Mouse (Mus musculus) megakaryocyte progenitor cell, adult 5-6 weeks (primary cell): ENCODE measurements around the gene Mecp2. TPM values are rescaled to one million over a fixed set of nuclear protein-coding genes. Genes with fewer than 3 reads are reported as not detected.
"Not testable (repeated sequence)": the region's sequence is repeated elsewhere in the genome, so short reads cannot be mapped to it uniquely, and the experiment has no call there.

Experiments
- ATAC-seq: replicated peaks from 2 replicates; pipeline ENCODE4 v1.8.0; 2016; ENCODE audit warnings: mild to moderate bottlenecking, moderate TSS enrichment, inconsistent platforms; ENCODE audit not compliant: poor library complexity
- total RNA-seq, 2 experiments: library from RNA; stranded (forward) in 1 of 2; stranded (reverse) in 1 of 2; fragments of 157-497, 149-512 nt in 1 of 2; fragments of 200-1000 nt in 1 of 2; gene quantifications; 2 replicates each; pipeline versions ENCODE4 v1.2.3 to v1.2.4; 2015 to 2017

The Mecp2 gene
- total RNA-seq (2015) = 16.3 and 16.9 TPM in 2 replicates
- 15.3 and 18.8 TPM in 2 replicates for total RNA-seq (2017)

- not testable (repeated sequence) for ATAC-seq
These were observed at the start of gene Mecp2 for GRCm38 (mm10) chrX:74135263-74135662. TSS of gene Mecp2 (minus strand) at chrX:74135363.

- ATAC-seq = no peak
These were observed 41.8 kb upstream of the Mecp2 start, which contains the start of gene Tktl1 for GRCm38 (mm10) chrX:74176959-74177358. TSS of gene Tktl1 (plus strand) at chrX:74177259.

GRCm38 (mm10) chrX:74167738-74168137 lies 32.6 kb upstream of the Mecp2 start, which contains the start of gene Tex28:
TSS of gene Tex28 (minus strand) at chrX:74167838.
- ATAC-seq = no peak

DNA sequence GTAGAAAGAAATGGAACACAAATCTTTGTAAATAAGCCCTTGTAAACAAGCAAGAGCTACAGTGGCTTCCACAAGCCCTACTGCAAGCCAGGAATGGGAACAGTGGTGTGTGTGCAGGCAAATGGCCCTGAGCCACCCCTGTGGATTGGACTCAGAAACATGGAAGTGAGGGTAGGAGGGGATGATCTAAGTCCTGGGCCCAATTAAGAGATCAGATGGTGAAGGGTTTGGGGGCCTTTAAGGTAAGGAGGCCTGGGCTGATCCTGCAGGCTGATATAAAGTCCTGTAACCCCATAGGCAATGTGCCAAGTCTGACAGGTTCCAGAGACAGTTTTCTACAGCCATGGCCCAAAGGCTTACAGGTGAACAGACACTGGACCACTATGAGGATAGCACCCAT lies 8.0 kb downstream of the Mecp2 start, which contains the start of gene Opn1mw:
TSS of gene Opn1mw (plus strand) at position 301 of the 400 bp plus-strand sequence.
- ATAC-seq = no peak

DNA sequence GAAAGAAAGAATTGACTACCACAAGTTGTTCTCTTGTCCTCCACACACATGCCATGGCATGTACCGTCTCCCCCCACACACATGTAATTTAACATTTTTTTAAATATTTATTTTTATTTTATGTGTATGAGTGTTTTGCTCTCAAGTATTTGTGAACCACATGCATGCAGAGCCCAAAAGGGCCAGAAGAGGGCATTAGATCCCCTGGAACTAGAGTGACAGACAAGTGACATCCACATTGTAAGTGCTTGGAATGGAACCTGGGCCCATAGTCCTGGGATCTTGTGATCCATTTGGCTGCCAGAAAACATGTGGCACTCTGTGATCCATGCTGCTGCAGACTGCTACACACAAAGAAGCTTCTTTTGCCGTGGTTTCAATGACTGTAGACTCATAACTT lies 10.2 kb downstream of the Mecp2 start:
- peak; percentile 55; the same call in 1 of the 2 replicates for ATAC-seq

GRCm38 (mm10) chrX:74115511-74115910 lies 19.7 kb downstream of the Mecp2 start:
- peak; percentile 97 for ATAC-seq

GRCm38 (mm10) chrX:74114036-74114435 lies 21.1 kb downstream of the Mecp2 start:
- ATAC-seq = no peak

GRCm38 (mm10) chrX:74108747-74109146 lies 26.4 kb downstream of the Mecp2 start:
- ATAC-seq = no peak

- no peak for ATAC-seq
These were observed 29.2 kb downstream of the Mecp2 start for GRCm38 (mm10) chrX:74105916-74106315.

GRCm38 (mm10) chrX:74103457-74104188 lies 31.5 kb downstream of the Mecp2 start:
- no peak for ATAC-seq

- ATAC-seq = no peak
These were observed 40.0 kb downstream of the Mecp2 start for GRCm38 (mm10) chrX:74095130-74095529.

DNA sequence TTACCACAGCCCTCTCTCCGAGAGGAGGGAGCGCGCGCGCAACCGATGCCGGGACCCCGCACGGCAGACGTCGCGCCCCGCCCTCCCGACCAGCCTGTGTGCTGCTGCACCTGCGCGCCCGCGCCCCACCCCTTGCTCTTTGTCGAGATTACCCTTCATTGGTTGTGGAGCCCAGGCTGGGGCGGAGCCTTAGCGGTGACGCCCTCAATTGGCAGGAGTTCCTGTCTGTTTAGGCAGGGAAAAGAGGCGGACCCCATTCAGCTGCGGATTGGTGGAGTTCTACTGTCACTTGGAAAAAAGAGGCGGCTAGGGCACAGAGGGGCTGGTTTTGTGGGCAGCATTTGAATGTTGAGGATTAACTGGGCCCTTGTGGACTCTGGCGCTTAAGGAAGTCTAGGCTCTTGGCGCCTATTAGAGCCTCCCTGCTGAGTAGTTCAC lies 49.5 kb downstream of the Mecp2 start:
- ATAC-seq = peak; percentile 97

- ATAC-seq = peak; percentile 60
These were observed 50.1 kb downstream of the Mecp2 start for GRCm38 (mm10) chrX:74084946-74085498.

GRCm38 (mm10) chrX:74084276-74084837 lies 50.8 kb downstream of the Mecp2 start:
- no peak for ATAC-seq

DNA sequence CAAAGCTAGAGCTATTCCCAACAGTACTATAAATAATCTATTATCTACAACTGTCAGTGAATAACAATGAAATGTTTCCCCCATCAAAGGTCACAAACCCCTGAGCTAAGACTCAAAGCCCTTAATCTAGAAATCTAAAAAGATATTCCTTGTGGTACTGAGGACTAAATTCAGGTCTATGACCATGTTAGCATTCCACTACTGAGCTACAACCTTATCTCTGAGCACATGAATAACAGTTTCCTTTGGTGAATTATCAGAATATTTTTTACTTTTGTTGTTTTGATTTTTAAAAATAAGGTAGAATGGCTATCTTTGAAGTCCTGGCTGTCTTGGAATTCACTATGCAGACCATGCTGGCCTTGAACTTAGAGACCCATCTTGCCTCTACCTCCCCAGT lies 64.4 kb downstream of the Mecp2 start:
- no peak for ATAC-seq

GRCm38 (mm10) chrX:74067891-74068290 lies 67.3 kb downstream of the Mecp2 start:
- no peak for ATAC-seq

DNA sequence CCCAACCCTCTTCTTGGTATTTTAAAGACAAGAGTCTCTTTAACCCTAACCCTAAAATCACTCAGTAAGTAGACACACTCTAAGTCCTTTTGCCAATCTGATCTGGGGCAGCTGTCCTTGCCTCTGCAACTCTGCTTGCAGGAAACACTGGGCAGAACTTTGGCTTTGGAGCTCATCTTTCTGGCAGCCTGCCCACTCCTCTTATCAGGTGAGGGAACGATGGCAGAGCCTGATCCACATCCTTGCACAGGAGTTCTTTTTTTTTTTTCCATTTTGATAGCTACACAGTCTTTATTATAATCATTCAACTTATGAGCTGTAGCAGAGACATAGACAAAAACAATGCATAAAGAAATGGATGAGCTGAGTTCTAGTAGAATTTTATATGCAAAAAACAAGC lies 90.1 kb downstream of the Mecp2 start:
- ATAC-seq = 0 out of 2 replicates have a peak, but pooled peaks have one; percentile 6

- ATAC-seq = no peak
These were observed 97.3 kb downstream of the Mecp2 start for GRCm38 (mm10) chrX:74037702-74038375.

- ATAC-seq = no peak
These were observed 105.2 kb downstream of the Mecp2 start for GRCm38 (mm10) chrX:74030000-74030399.

DNA sequence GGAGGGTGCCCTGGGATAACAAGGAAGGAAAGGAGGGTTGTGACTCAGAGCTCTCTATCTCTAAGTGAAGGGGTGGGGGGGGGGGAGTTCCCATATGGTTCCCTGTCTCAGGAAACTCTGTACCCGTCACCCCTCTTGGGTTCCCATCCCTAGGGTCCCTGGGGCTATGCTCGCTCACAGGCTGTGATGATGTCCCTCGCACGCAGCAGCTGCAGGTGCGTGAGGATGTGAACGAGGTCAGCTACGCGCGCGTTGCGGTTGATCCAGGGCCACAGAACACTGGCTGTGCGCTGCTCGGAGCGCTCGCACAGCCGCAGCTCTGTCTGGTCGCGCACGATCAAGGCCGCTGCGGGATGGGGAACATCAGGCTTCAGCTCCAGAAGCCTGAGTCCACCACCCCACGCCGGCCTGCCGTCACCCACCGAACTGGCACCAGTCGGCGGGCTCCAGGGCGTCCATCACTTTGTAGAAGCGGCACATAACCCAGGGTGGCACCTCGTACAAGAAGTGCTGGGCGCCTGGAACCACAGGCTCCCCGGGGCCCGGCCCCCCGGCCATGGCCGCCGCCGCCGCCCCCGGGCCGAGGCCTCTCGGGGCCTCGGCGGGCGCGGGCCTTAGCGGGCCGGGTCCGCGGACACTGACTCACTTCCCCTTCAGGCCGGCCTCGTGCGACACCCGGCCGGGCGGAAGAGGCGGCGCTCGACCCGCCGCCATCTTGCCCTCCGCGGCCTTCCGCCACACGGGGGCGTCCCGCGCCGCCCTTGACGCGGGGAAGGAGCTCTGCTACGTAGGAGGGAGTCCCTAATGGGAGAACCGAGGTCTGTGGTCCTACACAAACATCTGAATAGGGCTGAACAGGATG lies 111.7 kb downstream of the Mecp2 start, which contains the start of gene Irak1:
TSS of gene Irak1 (minus strand) at position 731 of the 862 bp plus-strand sequence.
- ATAC-seq = peak; percentile 95
